Mouse (Mus musculus) MEL (cell line): Measurements from ENCODE around the gene Celsr2. TPM values are rescaled to one million over a fixed set of nuclear protein-coding genes. Genes with fewer than 3 reads are reported as not detected.

Source experiments
- DNase-seq: peaks from one replicate; pipeline ENCODE4 v3.0.0; 2011; ENCODE audit warnings: low read depth, low spot score
- H3K27ac ChIP-seq: 2 replicates; pipeline ENCODE4 v1.5.1; 2012; ENCODE audit warnings: low read depth, mild to moderate bottlenecking, control low read depth, low read length, moderate library complexity; ENCODE audit not compliant: control insufficient read depth
- H3K27me3 ChIP-seq, 2 experiments: fragments of 150-350 bp in 1 of 2; sonication (generic) in 1 of 2; 2 replicates each; pipeline ENCODE4 v1.6.1; 2012; ENCODE audit warnings: low read length in 2 of 2, mild to moderate bottlenecking in 2 of 2, improper control_type of control experiment in 1 of 2, moderate library complexity in 1 of 2; ENCODE audit not compliant: insufficient read depth in 2 of 2, control insufficient read depth in 1 of 2
- H3K36me3 ChIP-seq, 2 experiments: 2 replicates each; pipeline ENCODE4 v1.6.1; 2012 to 2014; ENCODE audit warnings: low read length in 2 of 2, improper control_type of control experiment in 1 of 2, inconsistent platforms in 1 of 2, mild to moderate bottlenecking in 1 of 2; ENCODE audit not compliant: insufficient read depth in 2 of 2, control insufficient read depth in 1 of 2
- H3K4me1 ChIP-seq, 2 experiments: fragments of 150-350 bp in 1 of 2; sonication (generic) in 1 of 2; 2 replicates each; pipeline ENCODE4 v1.6.1; 2012; ENCODE audit warnings: low read length in 2 of 2, improper control_type of control experiment in 1 of 2, mild to moderate bottlenecking in 1 of 2; ENCODE audit not compliant: insufficient read depth in 2 of 2, control insufficient read depth in 1 of 2
- H3K4me3 ChIP-seq, 2 experiments: fragments of 150-350 bp in 1 of 2; sonication (generic) in 1 of 2; 2 replicates each; pipeline ENCODE4 v1.5.1; 2012; ENCODE audit warnings: low read depth in 2 of 2, low read length in 2 of 2, mild to moderate bottlenecking in 2 of 2, moderate library complexity in 2 of 2, control low read depth in 1 of 2, improper control_type of control experiment in 1 of 2; ENCODE audit not compliant: control insufficient read depth in 1 of 2, insufficient read depth in 1 of 2
- H3K79me2 ChIP-seq: 2 replicates; pipeline ENCODE4 v1.6.1; 2012; ENCODE audit warnings: mild to moderate bottlenecking, low read length, moderate library complexity; ENCODE audit not compliant: control insufficient read depth, poor library complexity, insufficient read depth
- H3K9ac ChIP-seq: 2 replicates; pipeline ENCODE4 v1.6.1; 2012; ENCODE audit warnings: low read depth, mild to moderate bottlenecking, control low read depth, low read length, moderate library complexity; ENCODE audit not compliant: control insufficient read depth, poor library complexity, severe bottlenecking
- H3K9me3 ChIP-seq: fragments of 150-350 bp; sonication (generic); replicated peaks from 2 replicates; pipeline ENCODE4 v1.6.1; 2012; ENCODE audit warnings: mild to moderate bottlenecking, low read length, improper control_type of control experiment, moderate library complexity; ENCODE audit not compliant: insufficient read depth
- BHLHE40 ChIP-seq: IDR thresholded peaks from 2 replicates; pipeline ENCODE4 v1.6.1; 2012; ENCODE audit warnings: low read depth, mild to moderate bottlenecking, inconsistent platforms, low read length, improper control_type of control experiment, borderline replicate concordance
- CTCF ChIP-seq, 3 experiments: IDR thresholded peaks in 2 of 3; conservative IDR thresholded peaks in 1 of 3; 2 replicates each; pipeline ENCODE4 v1.5.1; 2011 to 2012; ENCODE audit warnings: low read length in 3 of 3, low read depth in 2 of 3, mild to moderate bottlenecking in 2 of 3, improper control_type of control experiment in 1 of 3, inconsistent platforms in 1 of 3, mixed read lengths in 1 of 3, moderate library complexity in 1 of 3; ENCODE audit not compliant: control insufficient read depth in 1 of 3, insufficient read depth in 1 of 3, poor library complexity in 1 of 3, severe bottlenecking in 1 of 3
- ELF1 ChIP-seq: IDR thresholded peaks from 2 replicates; pipeline ENCODE4 v1.6.1; 2014; ENCODE audit warnings: low read depth, mild to moderate bottlenecking, inconsistent platforms, low read length, improper control_type of control experiment, moderate library complexity
- EP300 ChIP-seq, 2 experiments: IDR thresholded peaks; 2 replicates each; pipeline ENCODE4 v1.6.1; 2011; ENCODE audit warnings: improper control_type of control experiment in 2 of 2, low read length in 2 of 2, low read depth in 1 of 2, mild to moderate bottlenecking in 1 of 2
- ETS1 ChIP-seq: IDR thresholded peaks from 2 replicates; pipeline ENCODE4 v1.6.1; 2012; ENCODE audit warnings: low read depth, mild to moderate bottlenecking, inconsistent platforms, low read length, improper control_type of control experiment, moderate library complexity
- GATA1 ChIP-seq: IDR thresholded peaks from 2 replicates; pipeline ENCODE4 v1.6.1; 2011; ENCODE audit warnings: low read depth, low read length, improper control_type of control experiment
- HCFC1 ChIP-seq: IDR thresholded peaks from 2 replicates; pipeline ENCODE4 v1.6.1; 2012; ENCODE audit warnings: low read depth, mild to moderate bottlenecking, inconsistent platforms, low read length, improper control_type of control experiment, moderate library complexity
- JUND ChIP-seq: IDR thresholded peaks from 2 replicates; pipeline ENCODE4 v1.6.1; 2011; ENCODE audit warnings: low read depth, mild to moderate bottlenecking, improper control_type of control experiment, low read length
- MAFK ChIP-seq: IDR thresholded peaks from 2 replicates; pipeline ENCODE4 v1.6.1; 2011; ENCODE audit warnings: low read depth, mild to moderate bottlenecking, low read length, improper control_type of control experiment, borderline replicate concordance
- MEF2A ChIP-seq: IDR thresholded peaks from 2 replicates; pipeline ENCODE4 v1.6.1; 2014; ENCODE audit warnings: low read depth, mild to moderate bottlenecking, inconsistent platforms, low read length, improper control_type of control experiment; ENCODE audit not compliant: poor library complexity, insufficient replicate concordance, severe bottlenecking; ENCODE audit errors: extremely low read depth
- MXI1 ChIP-seq: IDR thresholded peaks from 2 replicates; pipeline ENCODE4 v1.6.1; 2011; ENCODE audit warnings: mild to moderate bottlenecking, low read depth, low read length, improper control_type of control experiment
- MYC ChIP-seq: IDR thresholded peaks from 2 replicates; pipeline ENCODE4 v1.6.1; 2011; ENCODE audit warnings: low read depth, mild to moderate bottlenecking, low read length, improper control_type of control experiment, moderate library complexity
- NELFE ChIP-seq: IDR thresholded peaks from 2 replicates; pipeline ENCODE4 v1.6.1; 2011; ENCODE audit warnings: low read depth, low read length, improper control_type of control experiment
- NRF1 ChIP-seq: IDR thresholded peaks from 2 replicates; pipeline ENCODE4 v1.6.1; 2014; ENCODE audit warnings: low read depth, mild to moderate bottlenecking, inconsistent platforms, low read length, improper control_type of control experiment, moderate library complexity; ENCODE audit not compliant: poor library complexity, insufficient read depth, severe bottlenecking
- POLR2AphosphoS5 ChIP-seq: IDR thresholded peaks from 2 replicates; pipeline ENCODE4 v1.6.1; 2012; ENCODE audit warnings: low read depth, borderline replicate concordance, mild to moderate bottlenecking, inconsistent platforms, low read length, moderate library complexity, mixed read lengths
- TAL1 ChIP-seq: IDR thresholded peaks from 2 replicates; pipeline ENCODE4 v1.6.1; 2012; ENCODE audit warnings: mild to moderate bottlenecking, inconsistent platforms, low read length, moderate library complexity, mixed read lengths
- TBP ChIP-seq: IDR thresholded peaks from 2 replicates; pipeline ENCODE4 v1.8.0; 2011; ENCODE audit warnings: low read depth, low read length, improper control_type of control experiment
- USF2 ChIP-seq, 2 experiments: IDR thresholded peaks; 2 replicates each; pipeline ENCODE4 v1.6.1; 2011 to 2012; ENCODE audit warnings: improper control_type of control experiment in 2 of 2, low read length in 2 of 2, borderline replicate concordance in 1 of 2, inconsistent platforms in 1 of 2, low read depth in 1 of 2, mild to moderate bottlenecking in 1 of 2; ENCODE audit not compliant: insufficient read depth in 1 of 2
- ZKSCAN1 ChIP-seq: IDR thresholded peaks from 2 replicates; pipeline ENCODE4 v1.6.1; 2012; ENCODE audit warnings: low read depth, mild to moderate bottlenecking, inconsistent platforms, low read length, improper control_type of control experiment, moderate library complexity
- ZNF384 ChIP-seq: IDR thresholded peaks from 2 replicates; pipeline ENCODE4 v1.6.1; 2012; ENCODE audit warnings: low read depth, mild to moderate bottlenecking, inconsistent platforms, low read length, improper control_type of control experiment
- polyA plus RNA-seq, 2 experiments: library from polyadenylated mRNA; stranded (reverse) in 1 of 2; unstranded in 1 of 2; fragments of >175 nt in 1 of 2; fragments of >200 nt in 1 of 2; gene quantifications; 2 replicates each; pipeline versions ENCODE4 v1.2.1 to v1.2.4; 2012; ENCODE audit warnings: low replicate concordance in 2 of 2, low read depth in 1 of 2; ENCODE audit not compliant: insufficient read length in 2 of 2, insufficient read depth in 1 of 2, missing spikeins in 1 of 2
- total RNA-seq: library from RNA; depleted of rRNA; stranded (reverse); fragments of 300-350 nt; gene quantifications from 2 replicates; pipeline ENCODE4 v1.2.3, GENCODE M21; 2012

Gene Celsr2
- total and polyA plus RNA-seq, 3 experiments, result 0.04 TPM; not detected in 2

- TF ChIP-seq TBP, result peak; percentile 93
- peak; percentile 82 for TF ChIP-seq MXI1
- TF ChIP-seq, all 39 proteins: peak for 21
These were observed 28.7 kb upstream of the Celsr2 start (continued) for GRCm38 (mm10) chr3:108444029-108444428.

DNA sequence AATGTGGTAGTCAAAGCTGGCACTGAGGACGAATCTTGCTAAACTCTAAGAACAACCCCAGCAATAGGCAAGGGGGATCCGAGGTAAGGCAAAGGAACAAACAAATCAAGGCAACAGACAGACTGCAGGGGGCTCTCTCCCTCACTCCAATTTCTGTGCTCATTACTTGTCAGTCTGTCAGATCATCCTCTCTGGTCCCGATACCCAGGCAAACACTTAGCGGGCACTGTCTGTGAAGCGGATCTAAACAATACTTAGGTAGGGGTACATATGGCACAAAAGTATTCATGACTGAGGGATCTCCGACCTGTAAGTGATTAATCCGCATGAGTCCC, 21.0 kb upstream of the Celsr2 start:
- Histone ChIP-seq H3K27me3 (no peaks in the 10 kb centered on the region), H3K79me2 (peaks cover 34% of the 10 kb centered on the region), H3K4me1 (peaks cover 0 to 5% of the 10 kb centered on the region in 2 experiments; a peak in 1 of 4 replicates), H3K27ac (no peak overlapping the region), H3K9ac (no peak overlapping the region), H3K9me3 (no peaks in the 10 kb centered on the region), H3K4me3 (no peak overlapping the region), H3K36me3 (peaks cover 6 to 45% of the 10 kb centered on the region in 2 experiments)
- TF ChIP-seq MAFK (no peak), TAL1 (no peak), NRF1 (no peak), POLR2AphosphoS5 (no peak), HCFC1 (no peak), ZKSCAN1 (no peak), MXI1 (no peak), BHLHE40 (no peak), ZNF384 (no peak), USF2 (IDR thresholded peaks at IDR 0.05; ENCODE audit: borderline replicate concordance in 1 of 2, insufficient read depth in 1 of 2, low read depth in 1 of 2, low read length in 2 of 2) (no peak), MYC (no peak), ETS1 (no peak), CTCF (IDR thresholded peaks at IDR 0.05 in 2 of 3, conservative IDR thresholded peaks at IDR 0.05 in 1 of 3; ENCODE audit: control insufficient read depth in 1 of 3, insufficient read depth in 1 of 3, low read depth in 2 of 3, low read length in 3 of 3, poor library complexity in 1 of 3, severe bottlenecking in 1 of 3) (no peak)
- no peak for DNase-seq

GRCm38 (mm10) chr3:108435701-108436379, 20.5 kb upstream of the Celsr2 start:
- H3K27me3 ChIP-seq, result no peaks in the 10 kb centered on the region
- no peaks in the 10 kb centered on the region for H3K4me1 ChIP-seq
- peaks cover 2 to 40% of the 10 kb centered on the region in 2 experiments for H3K36me3 ChIP-seq
- no peaks in the 10 kb centered on the region for H3K9me3 ChIP-seq
- H3K79me2 ChIP-seq, result peaks cover 29% of the 10 kb centered on the region
- DNase-seq, result no peak
- H3K27ac ChIP-seq, result no peak overlapping the region
- H3K9ac ChIP-seq, result no peak overlapping the region
- TF ChIP-seq EP300 (IDR thresholded peaks at IDR 0.05; ENCODE audit: low read depth in 1 of 2, low read length in 2 of 2), result no peak
- TF ChIP-seq CTCF (IDR thresholded peaks at IDR 0.05 in 2 of 3, conservative IDR thresholded peaks at IDR 0.05 in 1 of 3; ENCODE audit: control insufficient read depth in 1 of 3, insufficient read depth in 1 of 3, low read depth in 2 of 3, low read length in 3 of 3, poor library complexity in 1 of 3, severe bottlenecking in 1 of 3), result no peak
- TF ChIP-seq NELFE, result no peak
- no peak for TF ChIP-seq GATA1
- no peak for TF ChIP-seq ELF1
- no peak for TF ChIP-seq JUND
- TF ChIP-seq ZKSCAN1, result no peak
- no peak for TF ChIP-seq HCFC1
- no peak for TF ChIP-seq BHLHE40
- TF ChIP-seq MEF2A, result no peak
- TF ChIP-seq USF2 (IDR thresholded peaks at IDR 0.05; ENCODE audit: borderline replicate concordance in 1 of 2, insufficient read depth in 1 of 2, low read depth in 1 of 2, low read length in 2 of 2), result no peak
- no peak overlapping the region for H3K4me3 ChIP-seq
